Mouse (Mus musculus) liver, embryonic 12.5 days (tissue): ENCODE results near the gene Akt3. TPM values are rescaled to one million over a fixed set of nuclear protein-coding genes. Genes with fewer than 3 reads are reported as not detected.

Experiments
- ATAC-seq: fragments of 200-750 bp; cut with Nextera tagmentation; 2 replicates; pipeline ENCODE4 v1.8.0; 2017; ENCODE audit warnings: moderate number of reproducible peaks, mild to moderate bottlenecking, moderate library complexity
- H3K27ac ChIP-seq: fragments of 300-500 bp; sonication (generic); 2 replicates; pipeline ENCODE4 v1.5.1; 2016; ENCODE audit warnings: mild to moderate bottlenecking
- H3K27me3 ChIP-seq: fragments of 300-500 bp; sonication (generic); replicated peaks from 2 replicates; pipeline ENCODE4 v1.6.1; 2016; ENCODE audit warnings: mild to moderate bottlenecking, moderate library complexity
- H3K36me3 ChIP-seq: fragments of 300-500 bp; sonication (generic); 2 replicates; pipeline ENCODE4 v1.6.1; 2016; ENCODE audit warnings: mild to moderate bottlenecking, moderate library complexity
- H3K4me1 ChIP-seq: fragments of 300-500 bp; sonication (generic); 2 replicates; pipeline ENCODE4 v1.6.1; 2016
- H3K4me2 ChIP-seq: fragments of 300-500 bp; sonication (generic); 2 replicates; pipeline ENCODE4 v1.6.1; 2016; ENCODE audit warnings: mild to moderate bottlenecking, moderate library complexity
- H3K4me3 ChIP-seq: fragments of 300-500 bp; sonication (generic); 2 replicates; pipeline ENCODE4 v1.5.1; 2016; ENCODE audit warnings: mild to moderate bottlenecking, moderate library complexity
- H3K9ac ChIP-seq: fragments of 300-500 bp; sonication (generic); 2 replicates; pipeline ENCODE4 v1.6.1; 2016; ENCODE audit warnings: mild to moderate bottlenecking, moderate library complexity
- H3K9me3 ChIP-seq: fragments of 300-500 bp; sonication (generic); replicated peaks from 2 replicates; pipeline ENCODE4 v1.6.1; 2016; ENCODE audit warnings: mild to moderate bottlenecking, moderate library complexity
- WGBS: fragments of 180-500 bp; shearing (Covaris S2); methylation state at CpG from one replicate; pipeline ENCODE4 v1.1.7; 2016; ENCODE audit not compliant: insufficient replicate concordance; 5-methylcytosine and 5-hydroxymethylcytosine counted together
- polyA plus RNA-seq: library from polyadenylated mRNA; unstranded; fragments of >200 nt; fragmentation: Nextera tagmentation; extraction: Ambion mirVana; gene quantifications from 2 replicates; pipeline ENCODE4 v1.2.1, GENCODE M21; 2016

Akt3 gene
- polyA plus RNA-seq, 1 experiment from 2014 or later = 1.4 TPM

- Histone ChIP-seq H3K4me3 (no peak overlapping the region), H3K27ac (no peak overlapping the region), H3K36me3 (no peaks in the 10 kb centered on the region), H3K4me1 (peaks cover 31% of the 10 kb centered on the region), H3K27me3 (no peaks in the 10 kb centered on the region), H3K9me3 (no peaks in the 10 kb centered on the region), H3K9ac (no peak overlapping the region), H3K4me2 (no peak overlapping the region)
- ATAC-seq = no peak
- WGBS = 70% methylated on average over 6 of the region's 6 CpGs
Observed at GRCm38 (mm10) chr1:176999011-176999410, 259.0 kb downstream of the Akt3 start.

- ATAC-seq = peak; percentile 31; the same call in 1 of the 2 replicates
- Histone ChIP-seq H3K27me3 (no peaks in the 10 kb centered on the region), H3K9ac (no peak overlapping the region), H3K4me1 (peaks cover 36% of the 10 kb centered on the region), H3K36me3 (no peaks in the 10 kb centered on the region), H3K9me3 (no peaks in the 10 kb centered on the region), H3K4me3 (no peak overlapping the region), H3K4me2 (peak overlapping the region; percentile 34; the same call in 1 of the 2 replicates), H3K27ac (no peak overlapping the region)
- WGBS = 75% methylated on average over 33 of the region's 33 CpGs
Observed at GRCm38 (mm10) chr1:176997711-176998689, 260.0 kb downstream of the Akt3 start.

GRCm38 (mm10) chr1:176997254-176997653 is 260.7 kb downstream of the Akt3 start:
- 70% methylated on average over 6 of the region's 6 CpGs for WGBS
- no peaks in the 10 kb centered on the region for H3K9me3 ChIP-seq
- no peaks in the 10 kb centered on the region for H3K36me3 ChIP-seq
- no peaks in the 10 kb centered on the region for H3K27me3 ChIP-seq
- ATAC-seq = no peak
- H3K9ac ChIP-seq = no peak overlapping the region
- H3K4me2 ChIP-seq = peak overlapping the region; percentile 52
- no peak overlapping the region for H3K4me3 ChIP-seq
- H3K4me1 ChIP-seq = peaks cover 36% of the 10 kb centered on the region
- H3K27ac ChIP-seq = no peak overlapping the region

GRCm38 (mm10) chr1:176996630-176997201 is 261.3 kb downstream of the Akt3 start:
- Histone ChIP-seq H3K36me3 (no peaks in the 10 kb centered on the region), H3K4me2 (peak overlapping the region; percentile 52), H3K9ac (no peak overlapping the region), H3K4me3 (0 out of 2 replicates have a peak overlapping the region, but pooled peaks have one; percentile 8), H3K27ac (no peak overlapping the region), H3K4me1 (peaks cover 36% of the 10 kb centered on the region), H3K27me3 (no peaks in the 10 kb centered on the region), H3K9me3 (no peaks in the 10 kb centered on the region)
- WGBS = 35% methylated on average over 16 of the region's 16 CpGs
- peak; percentile 54; the same call in 1 of the 2 replicates for ATAC-seq

- Histone ChIP-seq H3K9me3 (no peaks in the 10 kb centered on the region), H3K9ac (no peak overlapping the region), H3K4me1 (peaks cover 36% of the 10 kb centered on the region), H3K4me2 (no peak overlapping the region), H3K27me3 (no peaks in the 10 kb centered on the region), H3K36me3 (no peaks in the 10 kb centered on the region), H3K27ac (no peak overlapping the region), H3K4me3 (no peak overlapping the region)
- ATAC-seq = no peak
- WGBS = 72% methylated on average over 3 of the region's 3 CpGs
Observed at GRCm38 (mm10) chr1:176996166-176996565, 261.8 kb downstream of the Akt3 start.

- no peaks in the 10 kb centered on the region for H3K27me3 ChIP-seq
- no peak overlapping the region for H3K27ac ChIP-seq
- H3K36me3 ChIP-seq = no peaks in the 10 kb centered on the region
- H3K9me3 ChIP-seq = no peaks in the 10 kb centered on the region
- H3K4me1 ChIP-seq = peaks cover 36% of the 10 kb centered on the region
- H3K4me3 ChIP-seq = no peak overlapping the region
- no peak for ATAC-seq
- H3K9ac ChIP-seq = no peak overlapping the region
- H3K4me2 ChIP-seq = no peak overlapping the region
- 64% methylated on average over 4 of the region's 4 CpGs for WGBS
Observed at GRCm38 (mm10) chr1:176995419-176995775, 262.6 kb downstream of the Akt3 start.

GRCm38 (mm10) chr1:176994707-176995418 is 263.1 kb downstream of the Akt3 start:
- H3K4me3 ChIP-seq = no peak overlapping the region
- no peak overlapping the region for H3K9ac ChIP-seq
- H3K4me2 ChIP-seq = no peak overlapping the region
- WGBS = 65% methylated on average over 11 of the region's 11 CpGs
- no peaks in the 10 kb centered on the region for H3K36me3 ChIP-seq
- H3K9me3 ChIP-seq = no peaks in the 10 kb centered on the region
- peaks cover 36% of the 10 kb centered on the region for H3K4me1 ChIP-seq
- H3K27ac ChIP-seq = no peak overlapping the region
- H3K27me3 ChIP-seq = no peaks in the 10 kb centered on the region
- no peak for ATAC-seq

- WGBS = 33% methylated on average over 7 of the region's 7 CpGs
- no peak for ATAC-seq
- peaks cover 36% of the 10 kb centered on the region for H3K4me1 ChIP-seq
- no peak overlapping the region for H3K27ac ChIP-seq
- H3K4me3 ChIP-seq = no peak overlapping the region
- H3K27me3 ChIP-seq = no peaks in the 10 kb centered on the region
- H3K9me3 ChIP-seq = no peaks in the 10 kb centered on the region
- peak overlapping the region; percentile 6; the same call in 1 of the 2 replicates for H3K4me2 ChIP-seq
- no peak overlapping the region for H3K9ac ChIP-seq
- H3K36me3 ChIP-seq = no peaks in the 10 kb centered on the region
Observed at GRCm38 (mm10) chr1:176994087-176994486, 263.9 kb downstream of the Akt3 start.

- ATAC-seq = no peak
- Histone ChIP-seq H3K4me2 (peak overlapping the region; percentile 6; the same call in 1 of the 2 replicates), H3K27ac (no peak overlapping the region), H3K9me3 (no peaks in the 10 kb centered on the region), H3K4me1 (peaks cover 36% of the 10 kb centered on the region), H3K9ac (no peak overlapping the region), H3K36me3 (no peaks in the 10 kb centered on the region), H3K27me3 (no peaks in the 10 kb centered on the region), H3K4me3 (no peak overlapping the region)
- WGBS = 47% methylated on average over 18 of the region's 18 CpGs
Observed at GRCm38 (mm10) chr1:176993141-176994010, 264.6 kb downstream of the Akt3 start.

GRCm38 (mm10) chr1:176992517-176992916 is 265.5 kb downstream of the Akt3 start:
- H3K9me3 ChIP-seq = no peaks in the 10 kb centered on the region
- no peak overlapping the region for H3K4me2 ChIP-seq
- no peak overlapping the region for H3K4me3 ChIP-seq
- H3K4me1 ChIP-seq = peaks cover 28% of the 10 kb centered on the region
- no peak for ATAC-seq
- WGBS = 71% methylated on average over 8 of the region's 8 CpGs
- no peak overlapping the region for H3K27ac ChIP-seq
- no peak overlapping the region for H3K9ac ChIP-seq
- H3K27me3 ChIP-seq = no peaks in the 10 kb centered on the region
- no peaks in the 10 kb centered on the region for H3K36me3 ChIP-seq

- Histone ChIP-seq H3K4me2 (no peak overlapping the region), H3K27me3 (no peaks in the 10 kb centered on the region), H3K36me3 (no peaks in the 10 kb centered on the region), H3K9me3 (no peaks in the 10 kb centered on the region), H3K27ac (no peak overlapping the region), H3K4me3 (no peak overlapping the region), H3K4me1 (peaks cover 18% of the 10 kb centered on the region), H3K9ac (no peak overlapping the region)
- ATAC-seq = no peak
- WGBS = 61% methylated on average over 4 of the region's 4 CpGs
Observed at GRCm38 (mm10) chr1:176991473-176991872, 266.5 kb downstream of the Akt3 start.
